Mouse (Mus musculus) left cerebral cortex, adult 9 months (tissue): ENCODE results near the gene Lmcd1.
A peak's percentile ranks its signal among the peaks of the same experiment; 100 is the strongest.

Experiments
- DNase-seq, 2 experiments: peaks; one replicate each; pipeline ENCODE4 v3.0.0; 2022; ENCODE audit warnings: low spot score in 2 of 2

Lmcd1 gene

GRCm38 (mm10) chr6:112284087-112284486 is 10.5 kb downstream of the Lmcd1 start:
- DNase-seq: peak; percentile 48 to 58

GRCm38 (mm10) chr6:112287671-112288070 is 14.1 kb downstream of the Lmcd1 start:
- no peak for DNase-seq

GRCm38 (mm10) chr6:112288271-112288670 is 14.7 kb downstream of the Lmcd1 start:
- no peak for DNase-seq

- DNase-seq: no peak
Observed at GRCm38 (mm10) chr6:112291146-112291545, 17.6 kb downstream of the Lmcd1 start.

- no peak for DNase-seq
Observed at GRCm38 (mm10) chr6:112293320-112293719, 19.8 kb downstream of the Lmcd1 start.

- no peak for DNase-seq
Observed at GRCm38 (mm10) chr6:112295269-112295668, 21.7 kb downstream of the Lmcd1 start.

- DNase-seq: no peak
Observed at GRCm38 (mm10) chr6:112300146-112300545, 26.6 kb downstream of the Lmcd1 start.

GRCm38 (mm10) chr6:112300633-112301032 is 27.1 kb downstream of the Lmcd1 start:
- DNase-seq: no peak

GRCm38 (mm10) chr6:112302248-112302647 is 28.7 kb downstream of the Lmcd1 start:
- no peak for DNase-seq

GRCm38 (mm10) chr6:112302814-112303383 is 29.3 kb downstream of the Lmcd1 start:
- DNase-seq: no peak

GRCm38 (mm10) chr6:112304751-112305150 is 31.2 kb downstream of the Lmcd1 start:
- peak in 1 of 2 experiments; percentile 11 for DNase-seq

GRCm38 (mm10) chr6:112309330-112309938 is 35.9 kb downstream of the Lmcd1 start:
- DNase-seq: no peak

- peak in 1 of 2 experiments; percentile 8 for DNase-seq
Observed at GRCm38 (mm10) chr6:112311385-112311784, 37.8 kb downstream of the Lmcd1 start.

GRCm38 (mm10) chr6:112319449-112319848 is 45.9 kb downstream of the Lmcd1 start:
- DNase-seq: no peak

- DNase-seq: no peak
Observed at GRCm38 (mm10) chr6:112320679-112321078, 47.1 kb downstream of the Lmcd1 start.

- DNase-seq: no peak
Observed at GRCm38 (mm10) chr6:112322916-112323315, 49.4 kb downstream of the Lmcd1 start.

- DNase-seq: no peak
Observed at GRCm38 (mm10) chr6:112325213-112325612, 51.7 kb downstream of the Lmcd1 start.

GRCm38 (mm10) chr6:112327793-112328192 is 54.2 kb downstream of the Lmcd1 start:
- no peak for DNase-seq

GRCm38 (mm10) chr6:112330520-112331222 is 57.1 kb downstream of the Lmcd1 start:
- DNase-seq: no peak

GRCm38 (mm10) chr6:112331223-112331598 is 57.7 kb downstream of the Lmcd1 start:
- DNase-seq: no peak

- DNase-seq: no peak
Observed at GRCm38 (mm10) chr6:112333930-112334329, 60.4 kb downstream of the Lmcd1 start.

- no peak for DNase-seq
Observed at GRCm38 (mm10) chr6:112337667-112338066, 64.1 kb downstream of the Lmcd1 start.

- DNase-seq: no peak
Observed at GRCm38 (mm10) chr6:112339016-112339415, 65.5 kb downstream of the Lmcd1 start.
